Mouse (Mus musculus) heart, postnatal 0 days (tissue): Measurements from ENCODE around the gene Mknk1. TPM values are rescaled to one million over a fixed set of nuclear protein-coding genes. Genes with fewer than 3 reads are reported as not detected.

Source experiments
- ATAC-seq: fragments of 200-750 bp; cut with Nextera tagmentation; 2 replicates; pipeline ENCODE4 v1.8.0; 2017; ENCODE audit warnings: low read depth, moderate number of reproducible peaks, moderate library complexity; ENCODE audit not compliant: insufficient read depth
- DNase-seq: peaks from one replicate; pipeline ENCODE4 v3.0.0-alpha.2; 2016; ENCODE audit warnings: low spot score
- H3K27ac ChIP-seq: fragments of 300-500 bp; sonication (generic); 2 replicates; pipeline ENCODE4 v1.5.1; 2014; ENCODE audit warnings: low read depth, mild to moderate bottlenecking
- H3K27me3 ChIP-seq: fragments of 300-500 bp; sonication (generic); 2 replicates; pipeline ENCODE4 v1.6.1; 2014; ENCODE audit warnings: low read length, mixed read lengths; ENCODE audit not compliant: control insufficient read depth, insufficient read depth
- H3K36me3 ChIP-seq: fragments of 300-500 bp; sonication (generic); replicated peaks from 2 replicates; pipeline ENCODE4 v1.6.1; 2014; ENCODE audit warnings: low read length, mixed read lengths; ENCODE audit not compliant: control insufficient read depth, insufficient read depth
- H3K4me1 ChIP-seq: fragments of 300-500 bp; sonication (generic); 2 replicates; pipeline ENCODE4 v1.6.1; 2014; ENCODE audit warnings: antibody characterized with exemption; ENCODE audit not compliant: control insufficient read depth, insufficient read depth
- H3K4me2 ChIP-seq: fragments of 300-500 bp; sonication (generic); 2 replicates; pipeline ENCODE4 v1.6.1; 2014; ENCODE audit warnings: low read depth, mild to moderate bottlenecking, low read length, moderate library complexity
- H3K4me3 ChIP-seq: fragments of 300-500 bp; sonication (generic); 2 replicates; pipeline ENCODE4 v1.5.1; 2014; ENCODE audit warnings: low read depth, low read length
- H3K9ac ChIP-seq: fragments of 300-500 bp; sonication (generic); replicated peaks from 2 replicates; pipeline ENCODE4 v1.6.1; 2014; ENCODE audit warnings: low read depth, low read length, mixed read lengths
- H3K9me3 ChIP-seq: fragments of 300-500 bp; sonication (generic); replicated peaks from 2 replicates; pipeline ENCODE4 v1.6.1; 2016; ENCODE audit warnings: low read length; ENCODE audit not compliant: control insufficient read depth
- CTCF ChIP-seq: IDR thresholded peaks from 2 replicates; pipeline ENCODE4 v1.5.1; 2016; ENCODE audit warnings: antibody characterized with exemption, control low read depth, low read depth
- EP300 ChIP-seq: IDR thresholded peaks from 2 replicates; pipeline ENCODE4 v1.6.1; 2016; ENCODE audit warnings: antibody characterized with exemption, low read depth
- WGBS: fragments of 180-500 bp; shearing (Covaris S2); extraction: QIAGEN DNeasy Blood & Tissue Kit; methylation state at CpG from one replicate; pipeline ENCODE4 v1.1.7; 2014; 5-methylcytosine and 5-hydroxymethylcytosine counted together
- polyA plus RNA-seq: library from polyadenylated mRNA; unstranded; fragments of >200 nt; fragmentation: Nextera tagmentation; extraction: Ambion mirVana; gene quantifications from 2 replicates; pipeline ENCODE4 v1.2.1, GENCODE M21; 2015
- total RNA-seq: library from RNA; depleted of rRNA; stranded (reverse); fragments of >200 nt; gene quantifications from 2 replicates; pipeline ENCODE4 v1.2.3, GENCODE M21; 2014; ENCODE audit warnings: low replicate concordance; rRNA removed

Gene Mknk1
- total RNA-seq (10.9 and 15.4 TPM in 2 replicates), polyA plus RNA-seq (15.5 and 16.6 TPM in 2 replicates)

GRCm38 (mm10) chr4:115838696-115839641 is at the start of gene Mknk1:
Gene Mknk1 (plus strand): TSS chr4:115839198.
- H3K27ac ChIP-seq: peak within 1 kb of the TSS; percentile 68
- no peaks in the 10 kb centered on the region for H3K9me3 ChIP-seq
- 2% methylated on average over 51 of the region's 51 CpGs for WGBS
- peaks cover 11% of the 10 kb centered on the region for H3K4me1 ChIP-seq
- TF ChIP-seq EP300: no peak
- H3K36me3 ChIP-seq: peaks cover 18% of the 10 kb centered on the region
- H3K4me2 ChIP-seq: peak within 1 kb of the TSS; percentile 79
- peak within 1 kb of the TSS; percentile 87 for H3K4me3 ChIP-seq
- ATAC-seq: peak; percentile 99
- no peaks in the 10 kb centered on the region for H3K27me3 ChIP-seq
- DNase-seq: peak; percentile 96
- peak within 1 kb of the TSS; percentile 72 for H3K9ac ChIP-seq

- Histone ChIP-seq H3K36me3 (peaks cover 79% of the 10 kb centered on the region), H3K27me3 (no peaks in the 10 kb centered on the region), H3K4me3 (no peak overlapping the region), H3K9me3 (no peaks in the 10 kb centered on the region), H3K9ac (no peak overlapping the region), H3K4me2 (no peak overlapping the region), H3K27ac (no peak overlapping the region), H3K4me1 (no peaks in the 10 kb centered on the region)
- 67% methylated on average over 3 of the region's 3 CpGs for WGBS
- DNase-seq (no peak), ATAC-seq (no peak)
- TF ChIP-seq CTCF (no peak), EP300 (no peak)
Observed at GRCm38 (mm10) chr4:115790864-115791263, 48.1 kb upstream of the Mknk1 start.

- H3K4me3 ChIP-seq: no peak overlapping the region
- no peak overlapping the region for H3K9ac ChIP-seq
- H3K4me1 ChIP-seq: no peaks in the 10 kb centered on the region
- H3K36me3 ChIP-seq: peaks cover 87% of the 10 kb centered on the region
- 89% methylated on average over 3 of the region's 3 CpGs for WGBS
- no peaks in the 10 kb centered on the region for H3K9me3 ChIP-seq
- no peak overlapping the region for H3K27ac ChIP-seq
- no peak for ATAC-seq
- no peaks in the 10 kb centered on the region for H3K27me3 ChIP-seq
- TF ChIP-seq EP300 (no peak), CTCF (no peak)
- no peak for DNase-seq
- no peak overlapping the region for H3K4me2 ChIP-seq
Observed at GRCm38 (mm10) chr4:115795360-115795759, 43.6 kb upstream of the Mknk1 start.

GRCm38 (mm10) chr4:115799981-115800380 is 39.0 kb upstream of the Mknk1 start:
- no peaks in the 10 kb centered on the region for H3K27me3 ChIP-seq
- H3K9ac ChIP-seq: no peak overlapping the region
- no peaks in the 10 kb centered on the region for H3K9me3 ChIP-seq
- H3K27ac ChIP-seq: no peak overlapping the region
- no peak for ATAC-seq
- H3K4me1 ChIP-seq: no peaks in the 10 kb centered on the region
- 75% methylated on average over 3 of the region's 3 CpGs for WGBS
- no peak overlapping the region for H3K4me3 ChIP-seq
- H3K36me3 ChIP-seq: peaks cover 71% of the 10 kb centered on the region
- no peak for DNase-seq
- no peak for TF ChIP-seq CTCF
- no peak for TF ChIP-seq EP300
- H3K4me2 ChIP-seq: no peak overlapping the region

GRCm38 (mm10) chr4:115812326-115812725 is 26.7 kb upstream of the Mknk1 start:
- Histone ChIP-seq H3K9me3 (no peaks in the 10 kb centered on the region), H3K27me3 (no peaks in the 10 kb centered on the region), H3K4me3 (no peak overlapping the region), H3K4me1 (no peaks in the 10 kb centered on the region), H3K9ac (no peak overlapping the region), H3K27ac (no peak overlapping the region), H3K36me3 (peaks cover 53% of the 10 kb centered on the region), H3K4me2 (no peak overlapping the region)
- DNase-seq (no peak), ATAC-seq (no peak)
- WGBS: 88% methylated on average over 4 of the region's 4 CpGs
- TF ChIP-seq EP300 (no peak), CTCF (no peak)
